Mouse (Mus musculus) heart, embryonic 16.5 days (tissue): ENCODE measurements at regions not wholly inside any gene's neighbourhood (a gene's known extent, or its start where the extent isn't known, plus 50 kb on each side); places are given as distances from the start of the nearest gene placed in this dataset.

Experiments used
- ATAC-seq: fragments of 200-750 bp; cut with Nextera tagmentation; replicated peaks from 2 replicates; pipeline ENCODE4 v1.8.0; 2017; ENCODE audit warnings: moderate number of reproducible peaks; ENCODE audit not compliant: insufficient read depth, low FRiP score; ENCODE audit errors: extremely low read depth
- H3K27ac ChIP-seq: fragments of 300-500 bp; sonication (generic); 2 replicates; pipeline ENCODE4 v1.5.1; 2014; ENCODE audit warnings: mild to moderate bottlenecking, low read length, control low read depth, moderate library complexity
- H3K27me3 ChIP-seq: fragments of 300-500 bp; sonication (generic); 2 replicates; pipeline ENCODE4 v1.6.1; 2014; ENCODE audit warnings: low read length, mixed read lengths; ENCODE audit not compliant: control insufficient read depth, insufficient read depth
- H3K36me3 ChIP-seq: fragments of 300-500 bp; sonication (generic); 2 replicates; pipeline ENCODE4 v1.6.1; 2014; ENCODE audit not compliant: control insufficient read depth, insufficient read depth
- H3K4me1 ChIP-seq: fragments of 300-500 bp; sonication (generic); 2 replicates; pipeline ENCODE4 v1.6.1; 2014; ENCODE audit warnings: low read length, mixed read lengths; ENCODE audit not compliant: control insufficient read depth, insufficient read depth
- H3K4me2 ChIP-seq: fragments of 300-500 bp; sonication (generic); 2 replicates; pipeline ENCODE4 v1.6.1; 2014; ENCODE audit warnings: low read depth, mild to moderate bottlenecking, control low read depth, low read length
- H3K4me3 ChIP-seq: fragments of 300-500 bp; sonication (generic); 2 replicates; pipeline ENCODE4 v1.5.1; 2014; ENCODE audit warnings: mild to moderate bottlenecking, control low read depth, low read length
- H3K9ac ChIP-seq: fragments of 300-500 bp; sonication (generic); 2 replicates; pipeline ENCODE4 v1.6.1; 2014; ENCODE audit warnings: low read length, control low read depth
- H3K9me3 ChIP-seq: fragments of 300-500 bp; sonication (generic); replicated peaks from 2 replicates; pipeline ENCODE4 v1.6.1; 2016; ENCODE audit warnings: low read length; ENCODE audit not compliant: control insufficient read depth
- WGBS: fragments of 180-500 bp; shearing (Covaris S2); extraction: QIAGEN DNeasy Blood & Tissue Kit; methylation state at CpG from one replicate; pipeline ENCODE4 v1.1.7; 2014; 5-methylcytosine and 5-hydroxymethylcytosine counted together

DNA sequence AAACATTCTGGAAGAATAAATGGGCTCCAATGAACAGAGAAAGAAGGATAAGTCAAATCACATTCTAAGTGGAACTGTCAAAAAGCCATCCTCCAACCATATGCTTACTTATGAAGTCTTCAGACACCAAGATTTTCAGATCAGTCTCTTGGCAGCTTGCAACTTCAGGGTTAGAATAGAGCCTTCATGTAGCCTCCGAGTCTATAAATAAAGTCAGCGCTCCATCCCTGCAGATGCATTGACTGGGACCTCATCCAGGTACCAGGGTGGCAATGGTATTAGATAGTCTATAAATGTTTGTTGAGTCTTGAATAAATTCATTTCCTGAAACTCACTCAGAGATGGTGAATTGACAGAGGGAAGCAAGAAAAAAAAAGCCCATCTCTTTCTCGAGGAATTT lies 107.2 kb upstream of the Eepd1 start:
- ATAC-seq = no peak
- Histone ChIP-seq H3K4me2 (no peak overlapping the region), H3K27me3 (no peaks in the 10 kb centered on the region)

DNA sequence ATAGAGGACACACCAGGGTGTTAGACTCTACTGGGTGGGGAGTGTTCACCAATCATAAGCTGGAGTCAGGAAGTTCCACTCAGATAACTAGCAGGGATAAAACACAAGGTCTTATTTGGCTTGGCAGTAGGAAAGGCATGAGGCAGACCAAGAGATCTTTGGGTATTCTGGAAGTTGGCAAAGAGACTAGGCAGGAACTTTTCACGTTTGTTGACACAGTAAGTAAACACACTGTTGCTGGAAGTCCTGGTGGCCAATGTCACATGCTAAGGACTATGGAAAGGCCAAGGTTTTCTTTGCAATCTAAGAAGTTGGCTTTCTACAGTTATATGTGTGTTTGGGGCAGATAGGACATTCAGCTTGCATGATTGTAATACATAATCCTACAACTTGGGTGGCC lies 105.1 kb upstream of the Eepd1 start:
- Histone ChIP-seq H3K27ac (no peak overlapping the region), H3K4me3 (no peak overlapping the region), H3K4me1 (no peaks in the 10 kb centered on the region), H3K36me3 (no peaks in the 10 kb centered on the region), H3K4me2 (no peak overlapping the region), H3K9ac (no peak overlapping the region), H3K9me3 (no peaks in the 10 kb centered on the region), H3K27me3 (no peaks in the 10 kb centered on the region)
- ATAC-seq = no peak
- 26% methylated on average over 1 of the region's 1 CpGs for WGBS

More for the DNA sequence above, 107.2 kb upstream of the Eepd1 start:
- Histone ChIP-seq H3K4me1 (no peaks in the 10 kb centered on the region), H3K4me3 (no peak overlapping the region), H3K9me3 (no peaks in the 10 kb centered on the region), H3K36me3 (no peaks in the 10 kb centered on the region), H3K9ac (no peak overlapping the region), H3K27ac (no peak overlapping the region)
- 69% methylated on average over 3 of the region's 3 CpGs for WGBS

GRCm38 (mm10) chr9:25377771-25378747 lies 103.3 kb upstream of the Eepd1 start:
- no peak overlapping the region for H3K4me3 ChIP-seq
- 0 out of 2 replicates have a peak, but pooled peaks have one; percentile 32 for ATAC-seq
- H3K27ac ChIP-seq = no peak overlapping the region
- H3K4me2 ChIP-seq = no peak overlapping the region
- H3K36me3 ChIP-seq = no peaks in the 10 kb centered on the region
- 47% methylated on average over 12 of the region's 12 CpGs for WGBS
- no peaks in the 10 kb centered on the region for H3K4me1 ChIP-seq
- H3K9ac ChIP-seq = no peak overlapping the region
- no peaks in the 10 kb centered on the region for H3K9me3 ChIP-seq
- H3K27me3 ChIP-seq = no peaks in the 10 kb centered on the region

DNA sequence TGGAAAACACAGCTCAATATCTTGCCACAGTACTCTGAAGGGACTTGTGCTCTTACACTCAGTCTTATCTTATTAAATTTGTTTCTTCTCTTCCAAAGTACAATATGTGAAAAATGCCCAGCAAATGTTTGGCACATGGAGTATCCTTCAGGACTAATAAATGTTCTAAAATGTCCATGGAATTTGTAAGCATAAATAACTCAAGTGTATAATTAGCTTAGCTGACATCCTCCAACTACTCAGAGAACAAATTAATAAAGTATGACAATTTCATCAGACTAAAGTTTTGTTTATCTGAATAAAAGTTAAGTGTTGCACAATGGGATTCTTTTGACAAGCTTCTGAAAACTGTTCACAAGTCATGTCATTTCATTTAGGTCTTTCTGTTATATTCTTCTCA lies 96.0 kb upstream of the Eepd1 start:
- Histone ChIP-seq H3K9me3 (no peaks in the 10 kb centered on the region), H3K4me2 (no peak overlapping the region), H3K4me3 (no peak overlapping the region), H3K4me1 (peaks cover 7% of the 10 kb centered on the region), H3K27ac (no peak overlapping the region), H3K9ac (no peak overlapping the region), H3K27me3 (no peaks in the 10 kb centered on the region), H3K36me3 (no peaks in the 10 kb centered on the region)
- no peak for ATAC-seq

GRCm38 (mm10) chr9:25387876-25388650 lies 93.3 kb upstream of the Eepd1 start:
- WGBS = 58% methylated on average over 4 of the region's 4 CpGs
- H3K4me2 ChIP-seq = no peak overlapping the region
- H3K9me3 ChIP-seq = no peaks in the 10 kb centered on the region
- no peak overlapping the region for H3K4me3 ChIP-seq
- H3K27ac ChIP-seq = no peak overlapping the region
- H3K9ac ChIP-seq = no peak overlapping the region
- H3K36me3 ChIP-seq = no peaks in the 10 kb centered on the region
- no peak for ATAC-seq
- H3K4me1 ChIP-seq = peaks cover 7% of the 10 kb centered on the region
- H3K27me3 ChIP-seq = no peaks in the 10 kb centered on the region

DNA sequence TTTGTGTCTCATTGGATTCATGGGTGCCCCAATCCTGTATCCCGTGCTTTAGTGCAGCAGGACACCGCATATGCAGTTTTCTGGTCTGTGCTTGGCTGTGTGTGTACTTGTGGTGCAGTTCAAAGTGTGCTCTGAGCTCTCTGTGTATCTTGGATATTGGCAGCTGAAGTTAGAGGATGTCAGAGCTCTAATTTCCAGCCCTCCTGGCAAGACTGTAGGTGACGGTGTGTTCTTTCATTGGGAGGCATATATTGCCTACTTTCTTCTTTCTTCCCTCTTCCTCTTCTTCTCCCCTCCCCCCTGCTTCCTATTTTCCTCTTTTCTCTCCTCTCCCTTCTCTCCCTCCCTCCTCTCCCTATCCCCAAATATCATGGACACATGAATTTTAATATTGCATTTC lies 92.0 kb upstream of the Eepd1 start:
- H3K36me3 ChIP-seq = no peaks in the 10 kb centered on the region
- H3K9me3 ChIP-seq = no peaks in the 10 kb centered on the region
- WGBS = 80% methylated on average over 3 of the region's 3 CpGs
- no peak for ATAC-seq
- H3K4me3 ChIP-seq = no peak overlapping the region
- no peak overlapping the region for H3K27ac ChIP-seq
- H3K4me2 ChIP-seq = no peak overlapping the region
- peaks cover 7% of the 10 kb centered on the region for H3K4me1 ChIP-seq
- no peak overlapping the region for H3K9ac ChIP-seq
- no peaks in the 10 kb centered on the region for H3K27me3 ChIP-seq

- no peak overlapping the region for H3K9ac ChIP-seq
- peak overlapping the region; percentile 41 for H3K4me2 ChIP-seq
- ATAC-seq = peak; percentile 67
- no peaks in the 10 kb centered on the region for H3K4me1 ChIP-seq
- H3K4me3 ChIP-seq = no peak overlapping the region
- no peaks in the 10 kb centered on the region for H3K9me3 ChIP-seq
- WGBS = 32% methylated on average over 9 of the region's 9 CpGs
- no peak overlapping the region for H3K27ac ChIP-seq
- no peaks in the 10 kb centered on the region for H3K36me3 ChIP-seq
- no peaks in the 10 kb centered on the region for H3K27me3 ChIP-seq
Measured at GRCm38 (mm10) chr9:25400647-25401335, 80.6 kb upstream of the Eepd1 start.

DNA sequence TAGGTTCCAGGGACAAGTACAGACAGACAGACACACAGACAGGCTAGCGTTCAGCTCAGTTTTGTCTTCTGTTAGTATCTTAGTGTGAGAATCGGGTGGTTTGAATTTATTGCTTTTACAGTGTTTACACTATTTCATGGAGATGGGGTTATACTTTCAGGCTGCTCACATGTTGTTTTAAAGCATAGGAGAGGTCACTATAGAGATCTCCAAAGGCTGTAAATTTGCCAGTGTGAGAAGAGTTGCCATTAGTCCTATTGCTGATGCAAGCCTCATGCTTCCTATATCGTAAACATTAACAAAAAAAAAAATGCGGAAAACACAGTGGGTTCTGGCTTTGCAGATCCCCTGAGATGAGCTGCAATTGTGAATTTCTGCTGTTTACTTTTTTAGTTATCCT lies 75.5 kb upstream of the Eepd1 start:
- no peak for ATAC-seq
- no peak overlapping the region for H3K4me3 ChIP-seq
- 89% methylated on average over 4 of the region's 4 CpGs for WGBS
- H3K27ac ChIP-seq = no peak overlapping the region
- no peak overlapping the region for H3K4me2 ChIP-seq
- no peak overlapping the region for H3K9ac ChIP-seq
- no peaks in the 10 kb centered on the region for H3K9me3 ChIP-seq
- no peaks in the 10 kb centered on the region for H3K36me3 ChIP-seq
- no peaks in the 10 kb centered on the region for H3K27me3 ChIP-seq
- no peaks in the 10 kb centered on the region for H3K4me1 ChIP-seq
